Mouse (Mus musculus): ENCODE data around the gene Svep1. TPM values are rescaled to one million over a fixed set of nuclear protein-coding genes. Genes with fewer than 3 reads are reported as not detected.

Gene Svep1
- 1 to 10 TPM; 9.2 to 9.7 TPM for total RNA-seq (2021)
- long read RNA-seq, experiment 1, partial matches to known transcripts = 3 of 5 reads
- long read RNA-seq, experiment 1, other reads (novel, unspliced or antisense) = 2 of 5 reads
- long read RNA-seq, experiment 2, partial matches to known transcripts = 2 of 2 reads
- long read RNA-seq, experiment 2, other reads (novel, unspliced or antisense) = 0 of 2 reads

GRCm38 (mm10) chr4:58206115-58206945 lies at the start of gene Svep1:
TSS of gene Svep1 (minus strand) at chr4:58206859.
- peak; percentile 49 to 58 for DNase-seq
- intact Hi-C loops (cut with DNase I) = no loop called here

GRCm38 (mm10) chr4:58253410-58253809 lies 46.8 kb upstream of the Svep1 start:
- DNase-seq = peak; percentile 31 to 69
- intact Hi-C loops (cut with DNase I) = loop anchor here (10.0 kb wide), 2 partner anchors 169 to 349 kb away; no protein-coding TSS in a partner anchor

GRCm38 (mm10) chr4:58252381-58252780 lies 45.7 kb upstream of the Svep1 start:
- intact Hi-C loops (cut with DNase I) = loop anchor here (10.0 kb wide), 2 partner anchors 168 to 348 kb away; no protein-coding TSS in a partner anchor
- DNase-seq = no peak

GRCm38 (mm10) chr4:58245544-58245943 lies 38.9 kb upstream of the Svep1 start:
- DNase-seq = no peak
- intact Hi-C loops (cut with DNase I) = no loop called here

- DNase-seq = no peak
- intact Hi-C loops (cut with DNase I) = no loop called here
Observed at GRCm38 (mm10) chr4:58240416-58240815, 33.8 kb upstream of the Svep1 start.

GRCm38 (mm10) chr4:58235828-58236227 lies 29.2 kb upstream of the Svep1 start:
- intact Hi-C loops (cut with DNase I) = no loop called here
- DNase-seq = no peak

- intact Hi-C loops (cut with DNase I) = no loop called here
- no peak for DNase-seq
Observed at GRCm38 (mm10) chr4:58223499-58223898, 16.8 kb upstream of the Svep1 start.

GRCm38 (mm10) chr4:58211374-58211773 lies 4.7 kb upstream of the Svep1 start:
- no peak for DNase-seq
- intact Hi-C loops (cut with DNase I) = no loop called here

- DNase-seq = no peak
Observed at GRCm38 (mm10) chr4:58210557-58211090, 4.0 kb upstream of the Svep1 start.

GRCm38 (mm10) chr4:58205750-58206114 lies 927 bp downstream of the Svep1 start:
- intact Hi-C loops (cut with DNase I) = no loop called here
- DNase-seq = no peak

More at GRCm38 (mm10) chr4:58210557-58211090, 4.0 kb upstream of the Svep1 start:
- intact Hi-C loops (cut with DNase I) = no loop called here

GRCm38 (mm10) chr4:58201703-58202102 lies 5.0 kb downstream of the Svep1 start:
- no peak for DNase-seq
- intact Hi-C loops (cut with DNase I) = no loop called here

GRCm38 (mm10) chr4:58200826-58201225 lies 5.8 kb downstream of the Svep1 start:
- intact Hi-C loops (cut with DNase I) = no loop called here
- DNase-seq = no peak

- DNase-seq = no peak
- intact Hi-C loops (cut with DNase I) = no loop called here
Observed at GRCm38 (mm10) chr4:58197230-58197629, 9.4 kb downstream of the Svep1 start.

GRCm38 (mm10) chr4:58196795-58197194 lies 9.9 kb downstream of the Svep1 start:
- DNase-seq = peak; percentile 19 to 46
- intact Hi-C loops (cut with DNase I) = no loop called here

- intact Hi-C loops (cut with DNase I) = no loop called here
- no peak for DNase-seq
Observed at GRCm38 (mm10) chr4:58195936-58196335, 10.7 kb downstream of the Svep1 start.

- intact Hi-C loops (cut with DNase I) = no loop called here
- no peak for DNase-seq
Observed at GRCm38 (mm10) chr4:58189281-58189680, 17.4 kb downstream of the Svep1 start.

- no peak for DNase-seq
- intact Hi-C loops (cut with DNase I) = no loop called here
Observed at GRCm38 (mm10) chr4:58185401-58185800, 21.3 kb downstream of the Svep1 start.

- intact Hi-C loops (cut with DNase I) = no loop called here
- DNase-seq = peak in 1 of 2 experiments; percentile 17
Observed at GRCm38 (mm10) chr4:58184681-58185341, 21.8 kb downstream of the Svep1 start.

GRCm38 (mm10) chr4:58183897-58184296 lies 22.8 kb downstream of the Svep1 start:
- intact Hi-C loops (cut with DNase I) = no loop called here
- no peak for DNase-seq

GRCm38 (mm10) chr4:58178489-58178888 lies 28.2 kb downstream of the Svep1 start:
- intact Hi-C loops (cut with DNase I) = no loop called here
- DNase-seq = no peak

GRCm38 (mm10) chr4:58177256-58177655 lies 29.4 kb downstream of the Svep1 start:
- intact Hi-C loops (cut with DNase I) = no loop called here
- no peak for DNase-seq

Measured in heart, postnatal 14 days (tissue).